Mouse (Mus musculus) heart, embryonic 15.5 days (tissue): ENCODE measurements at regions not wholly inside any gene's neighbourhood (a gene's known extent, or its start where the extent isn't known, plus 50 kb on each side); places are given as distances from the start of the nearest gene placed in this dataset.

ENCODE experiments used
- ATAC-seq: fragments of 200-750 bp; cut with Nextera tagmentation; replicated peaks from 2 replicates; pipeline ENCODE4 v1.8.0; 2017; ENCODE audit warnings: low read depth, moderate TSS enrichment; ENCODE audit not compliant: insufficient number of reproducible peaks, insufficient read depth, low FRiP score
- H3K27ac ChIP-seq: fragments of 300-500 bp; sonication (generic); 2 replicates; pipeline ENCODE4 v1.5.1; 2015; ENCODE audit warnings: mild to moderate bottlenecking, inconsistent platforms
- H3K27me3 ChIP-seq: fragments of 300-500 bp; sonication (generic); 2 replicates; pipeline ENCODE4 v1.6.1; 2015; ENCODE audit warnings: inconsistent platforms
- H3K36me3 ChIP-seq: fragments of 300-500 bp; sonication (generic); 2 replicates; pipeline ENCODE4 v1.6.1; 2015; ENCODE audit warnings: mild to moderate bottlenecking, inconsistent platforms
- H3K4me1 ChIP-seq: fragments of 300-500 bp; sonication (generic); replicated peaks from 2 replicates; pipeline ENCODE4 v1.6.1; 2015; ENCODE audit warnings: inconsistent platforms
- H3K4me2 ChIP-seq: fragments of 300-500 bp; sonication (generic); 2 replicates; pipeline ENCODE4 v1.6.1; 2015; ENCODE audit warnings: inconsistent platforms, mild to moderate bottlenecking, moderate library complexity
- H3K4me3 ChIP-seq: fragments of 300-500 bp; sonication (generic); 2 replicates; pipeline ENCODE4 v1.5.1; 2015; ENCODE audit warnings: mild to moderate bottlenecking, inconsistent platforms
- H3K9ac ChIP-seq: fragments of 300-500 bp; sonication (generic); 2 replicates; pipeline ENCODE4 v1.6.1; 2015; ENCODE audit warnings: mild to moderate bottlenecking, inconsistent platforms
- H3K9me3 ChIP-seq: fragments of 300-500 bp; sonication (generic); replicated peaks from 2 replicates; pipeline ENCODE4 v1.6.1; 2016; ENCODE audit warnings: inconsistent platforms
- WGBS: fragments of 180-500 bp; shearing (Covaris S2); methylation state at CpG from one replicate; pipeline ENCODE4 v1.1.7; 2015; ENCODE audit warnings: mixed read lengths; 5-methylcytosine and 5-hydroxymethylcytosine counted together

GRCm38 (mm10) chr13:39881066-39881465 lies 480.2 kb downstream of the Ofcc1 start:
- 83% methylated on average over 7 of the region's 7 CpGs for WGBS
- Histone ChIP-seq H3K36me3 (no peaks in the 10 kb centered on the region), H3K27ac (no peak overlapping the region), H3K4me3 (no peak overlapping the region), H3K27me3 (no peaks in the 10 kb centered on the region), H3K4me1 (no peaks in the 10 kb centered on the region), H3K4me2 (no peak overlapping the region), H3K9me3 (no peaks in the 10 kb centered on the region), H3K9ac (no peak overlapping the region)
- ATAC-seq = no peak

- Histone ChIP-seq H3K36me3 (no peaks in the 10 kb centered on the region), H3K4me3 (no peak overlapping the region), H3K9me3 (no peaks in the 10 kb centered on the region), H3K4me1 (no peaks in the 10 kb centered on the region), H3K27me3 (no peaks in the 10 kb centered on the region; the same call in 1 of the 2 replicates), H3K4me2 (no peak overlapping the region), H3K27ac (no peak overlapping the region), H3K9ac (no peak overlapping the region)
- no peak for ATAC-seq
- 41% methylated on average over 2 of the region's 2 CpGs for WGBS
Measured at GRCm38 (mm10) chr13:39880136-39880535, 481.1 kb downstream of the Ofcc1 start.

- Histone ChIP-seq H3K9me3 (no peaks in the 10 kb centered on the region), H3K4me2 (no peak overlapping the region), H3K4me3 (no peak overlapping the region), H3K27me3 (no peaks in the 10 kb centered on the region; the same call in 1 of the 2 replicates), H3K36me3 (no peaks in the 10 kb centered on the region), H3K9ac (no peak overlapping the region), H3K4me1 (no peaks in the 10 kb centered on the region), H3K27ac (no peak overlapping the region)
- no peak for ATAC-seq
- WGBS = 78% methylated on average over 16 of the region's 16 CpGs
Measured at GRCm38 (mm10) chr13:39877361-39878141, 483.7 kb downstream of the Ofcc1 start.

GRCm38 (mm10) chr13:39852257-39852800 lies 508.9 kb downstream of the Ofcc1 start:
- WGBS = 74% methylated on average over 6 of the region's 6 CpGs
- Histone ChIP-seq H3K27ac (no peak overlapping the region), H3K36me3 (no peaks in the 10 kb centered on the region), H3K4me3 (no peak overlapping the region), H3K9ac (no peak overlapping the region), H3K27me3 (no peaks in the 10 kb centered on the region), H3K4me2 (no peak overlapping the region), H3K4me1 (no peaks in the 10 kb centered on the region), H3K9me3 (no peaks in the 10 kb centered on the region)
- ATAC-seq = no peak

GRCm38 (mm10) chr13:39849391-39849790 lies 511.9 kb downstream of the Ofcc1 start:
- ATAC-seq = no peak
- no peaks in the 10 kb centered on the region for H3K36me3 ChIP-seq
- no peak overlapping the region for H3K9ac ChIP-seq
- WGBS = 93% methylated on average over 1 of the region's 1 CpGs
- no peaks in the 10 kb centered on the region for H3K4me1 ChIP-seq
- H3K27ac ChIP-seq = no peak overlapping the region
- H3K4me3 ChIP-seq = no peak overlapping the region
- no peak overlapping the region for H3K4me2 ChIP-seq
- no peaks in the 10 kb centered on the region for H3K9me3 ChIP-seq
- H3K27me3 ChIP-seq = no peaks in the 10 kb centered on the region

- no peak overlapping the region for H3K9ac ChIP-seq
- no peak overlapping the region for H3K27ac ChIP-seq
- no peaks in the 10 kb centered on the region for H3K4me1 ChIP-seq
- no peaks in the 10 kb centered on the region for H3K36me3 ChIP-seq
- no peak for ATAC-seq
- no peak overlapping the region for H3K4me3 ChIP-seq
- H3K4me2 ChIP-seq = no peak overlapping the region
- WGBS = 46% methylated on average over 5 of the region's 5 CpGs
- H3K9me3 ChIP-seq = no peaks in the 10 kb centered on the region
- H3K27me3 ChIP-seq = no peaks in the 10 kb centered on the region
Measured at GRCm38 (mm10) chr13:39836053-39836584, 525.1 kb downstream of the Ofcc1 start.

GRCm38 (mm10) chr13:39835302-39835701 lies 525.9 kb downstream of the Ofcc1 start:
- Histone ChIP-seq H3K9ac (no peak overlapping the region), H3K4me1 (no peaks in the 10 kb centered on the region), H3K27ac (no peak overlapping the region), H3K4me2 (no peak overlapping the region), H3K27me3 (no peaks in the 10 kb centered on the region), H3K9me3 (no peaks in the 10 kb centered on the region), H3K36me3 (no peaks in the 10 kb centered on the region), H3K4me3 (no peak overlapping the region)
- WGBS = 43% methylated on average over 5 of the region's 5 CpGs
- ATAC-seq = no peak

GRCm38 (mm10) chr13:39834521-39835245 lies 526.6 kb downstream of the Ofcc1 start:
- Histone ChIP-seq H3K27ac (no peak overlapping the region), H3K9me3 (no peaks in the 10 kb centered on the region), H3K4me2 (no peak overlapping the region), H3K4me1 (no peaks in the 10 kb centered on the region), H3K27me3 (no peaks in the 10 kb centered on the region), H3K4me3 (no peak overlapping the region), H3K9ac (no peak overlapping the region), H3K36me3 (no peaks in the 10 kb centered on the region)
- WGBS = 70% methylated on average over 9 of the region's 9 CpGs
- no peak for ATAC-seq

GRCm38 (mm10) chr13:39823965-39824555 lies 537.2 kb downstream of the Ofcc1 start:
- peak overlapping the region; percentile 28; the same call in 1 of the 2 replicates for H3K9ac ChIP-seq
- peaks cover 16% of the 10 kb centered on the region for H3K4me1 ChIP-seq
- H3K9me3 ChIP-seq = no peaks in the 10 kb centered on the region
- peak overlapping the region; percentile 85 for H3K4me2 ChIP-seq
- no peaks in the 10 kb centered on the region for H3K27me3 ChIP-seq
- WGBS = 3% methylated on average over 20 of the region's 20 CpGs
- H3K27ac ChIP-seq = 0 out of 2 replicates have a peak overlapping the region, but pooled peaks have one; percentile 40
- H3K36me3 ChIP-seq = no peaks in the 10 kb centered on the region
- H3K4me3 ChIP-seq = peak overlapping the region; percentile 47
- ATAC-seq = peak; percentile 62

GRCm38 (mm10) chr13:39823346-39823954 lies 537.8 kb downstream of the Ofcc1 start:
- H3K27me3 ChIP-seq = no peaks in the 10 kb centered on the region
- 8% methylated on average over 15 of the region's 15 CpGs for WGBS
- no peaks in the 10 kb centered on the region for H3K9me3 ChIP-seq
- H3K4me3 ChIP-seq = peak overlapping the region; percentile 47
- H3K4me1 ChIP-seq = peaks cover 16% of the 10 kb centered on the region
- H3K9ac ChIP-seq = peak overlapping the region; percentile 28; the same call in 1 of the 2 replicates
- no peaks in the 10 kb centered on the region for H3K36me3 ChIP-seq
- 0 out of 2 replicates have a peak overlapping the region, but pooled peaks have one; percentile 40 for H3K27ac ChIP-seq
- H3K4me2 ChIP-seq = peak overlapping the region; percentile 85
- peak; percentile 55 for ATAC-seq

GRCm38 (mm10) chr13:39774554-39774953 lies 586.7 kb downstream of the Ofcc1 start:
- Histone ChIP-seq H3K9me3 (no peaks in the 10 kb centered on the region), H3K4me3 (no peak overlapping the region), H3K4me1 (no peaks in the 10 kb centered on the region; the same call in 1 of the 2 replicates), H3K4me2 (no peak overlapping the region), H3K27me3 (no peaks in the 10 kb centered on the region), H3K9ac (no peak overlapping the region), H3K36me3 (no peaks in the 10 kb centered on the region), H3K27ac (no peak overlapping the region)
- WGBS = 63% methylated on average over 5 of the region's 5 CpGs
- ATAC-seq = no peak
